In the genomic region with DNA sequence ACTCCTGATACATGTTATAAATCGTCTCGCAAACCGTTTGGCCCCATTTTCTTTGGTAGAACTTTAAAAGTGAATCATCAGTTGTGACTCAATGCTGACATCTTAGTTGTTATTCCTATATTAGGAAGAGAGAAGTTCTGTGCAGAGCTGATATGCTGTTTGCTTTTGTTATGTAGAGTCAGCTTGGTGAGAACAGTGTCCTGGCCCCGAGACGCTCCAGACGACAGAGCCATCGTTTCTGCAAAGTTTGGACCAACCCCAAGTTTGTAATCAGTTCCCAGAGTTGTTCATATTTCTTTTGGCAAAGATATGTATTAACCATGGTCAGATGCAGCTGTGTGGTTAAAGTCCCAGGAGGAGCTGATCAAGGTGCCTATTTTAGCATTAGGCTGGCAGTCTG, we compare ENCODE assay signal across 13 mouse cellular contexts. TPM values are rescaled to one million over a fixed set of nuclear protein-coding genes. Genes with fewer than 3 reads are reported as not detected.
DNase-seq lines count a peak whose midpoint lies in the region.
"Had no signal": no experiment of that assay in that cellular context is flagged by ENCODE, and none has a peak within 500 bp of the region (broad histone marks: within the 10 kb centered on the region; RNA-seq: fewer than 3 reads in every experiment).

No protein-coding gene starts in this region.

- DNase-seq in adrenal gland, adult 2 months: peak; percentile 56
- no peak for DNase-seq in adrenal gland, postnatal 10 days
- peak; percentile 20 for DNase-seq in heart, postnatal 4 days
- no peak for DNase-seq in heart, adult 11 months
- peak; percentile 82 for DNase-seq in 3T3-L1 (ENCODE audit: low read depth, low spot score)
- peak; percentile 53 for DNase-seq in brain, adult 2 months (ENCODE audit: low read depth, low spot score)
- no peak for DNase-seq in urinary bladder, postnatal 25 days (ENCODE audit: low spot score)
- no peak for DNase-seq in kidney, postnatal 25 days
- DNase-seq: B cell, adult 2 months; cerebellum, adult 8-10 months; gastrocnemius, postnatal 14 days; right cerebral cortex, postnatal 14 days; thymus, postnatal 14 days had no signal

RNA-seq across cellular contexts. Expression of gene Zfp281, which starts 31.9 kb away (rescaled TPM):
- total RNA-seq in adrenal gland, adult 2 months (2021): 10 to 100 TPM; 16.1 to 18.6 TPM
- 2.5 and 3.7 TPM in 2 replicates for polyA plus RNA-seq in adrenal gland, adult 2 months (2012; rRNA removed)
- 10 to 100 TPM; 14.8 to 17.1 TPM for total RNA-seq in adrenal gland, postnatal 10 days (2021)
- 10 to 100 TPM; 14.2 TPM for total RNA-seq in heart, postnatal 4 days (2021)

Comparison
In these comparisons a context has a peak if more than half of its experiments do, and no peak if none do; other contexts are left out.
1. DNase-seq: peak in adrenal gland, adult 2 months (single experiment), heart, postnatal 4 days (single experiment), 3T3-L1 (single experiment) and brain, adult 2 months (single experiment); none in adrenal gland, postnatal 10 days (single experiment), heart, adult 11 months (single experiment), urinary bladder, postnatal 25 days (single experiment) and kidney, postnatal 25 days (0 of 2).